Mouse (Mus musculus): Measurements from ENCODE around the gene Emp3. TPM values are rescaled to one million over a fixed set of nuclear protein-coding genes. Genes with fewer than 3 reads are reported as not detected.
A peak's percentile ranks its signal among the peaks of the same experiment; 100 is the strongest.
"Not testable (repeated sequence)": the region's sequence is repeated elsewhere in the genome, so short reads cannot be mapped to it uniquely, and the experiment has no call there.

Emp3 gene
- polyA plus RNA-seq, 1 experiment from 2014 or later, result 194 TPM

DNA sequence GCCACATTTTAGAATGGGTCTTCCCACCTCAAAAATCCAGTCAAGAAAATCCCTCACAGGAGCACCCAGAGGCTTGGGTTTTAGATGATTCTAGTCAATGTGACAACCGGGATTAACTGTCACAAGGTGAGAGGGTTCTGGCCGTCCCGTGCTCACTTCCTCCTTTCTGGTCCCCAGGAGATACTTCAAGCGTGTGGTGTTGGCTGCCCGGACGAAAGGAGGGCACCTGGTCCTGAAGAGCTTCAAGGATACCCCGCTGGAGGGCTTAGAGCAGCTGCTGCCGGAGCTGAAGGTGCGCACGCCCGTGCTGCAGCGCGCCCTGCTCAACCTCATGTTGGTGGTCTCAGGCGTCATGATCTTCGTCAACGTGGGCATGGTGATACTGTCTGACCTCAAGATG, 12.1 kb downstream of the Emp3 start:
- Histone ChIP-seq H3K4me1 (no peaks in the 10 kb centered on the region), H3K4me3 (replicated peaks) (no peak overlapping the region), H3K9me3 (replicated peaks) (no peaks in the 10 kb centered on the region), H3K27me3 (no peaks in the 10 kb centered on the region), H3K27ac (no peak overlapping the region), H3K36me3 (peaks cover 17% of the 10 kb centered on the region), H3K9ac (no peak overlapping the region), H3K4me2 (no peak overlapping the region)
- no peak for ATAC-seq (replicated peaks; ENCODE audit: low FRiP score)
- WGBS, result 95% methylated on average over 16 of the region's 16 CpGs

DNA sequence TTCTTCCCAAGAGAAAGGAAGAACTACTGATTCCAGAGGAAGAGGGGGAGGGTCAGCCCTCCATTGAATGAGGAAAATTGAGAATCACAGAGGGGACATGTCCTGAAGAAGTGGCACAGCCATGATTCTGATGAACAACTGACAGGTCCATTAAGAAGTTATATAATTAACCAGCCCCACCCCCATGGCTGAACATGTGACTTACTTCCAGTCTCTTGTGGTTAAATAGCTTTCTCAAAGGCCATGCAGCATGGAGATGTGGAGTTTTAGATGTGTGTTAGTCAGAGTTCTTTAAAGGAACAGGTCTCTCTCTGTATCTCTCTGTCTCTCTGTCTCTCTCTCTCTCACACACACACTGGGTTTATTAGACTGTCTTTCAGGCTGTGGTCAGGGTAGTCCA, 12.8 kb downstream of the Emp3 start:
- Histone ChIP-seq H3K4me3 (replicated peaks) (no peak overlapping the region), H3K27ac (no peak overlapping the region)
- ATAC-seq (replicated peaks; ENCODE audit: low FRiP score), result no peak

DNA sequence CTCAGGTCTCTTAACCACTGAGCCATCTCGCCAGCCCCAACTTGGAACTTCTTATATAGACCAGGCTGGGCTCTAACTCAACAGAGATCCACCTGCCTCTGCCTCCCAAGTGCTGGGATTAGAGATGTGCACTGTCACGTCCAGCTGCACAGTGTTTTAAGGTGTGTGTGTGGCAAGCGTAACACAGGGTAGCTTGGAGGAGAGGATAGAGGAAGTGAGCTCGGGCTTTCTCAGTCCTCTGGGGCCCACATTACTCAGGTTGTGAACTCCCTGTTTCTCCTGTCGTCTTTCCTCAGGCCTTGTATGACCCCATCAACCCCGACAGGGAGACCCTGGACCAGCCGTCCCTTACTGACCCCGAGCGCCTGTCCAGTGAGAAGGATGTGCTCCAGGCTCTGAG, 14.6 kb downstream of the Emp3 start:
- H3K4me2 ChIP-seq, result no peak overlapping the region
- H3K27me3 ChIP-seq, result no peaks in the 10 kb centered on the region
- H3K36me3 ChIP-seq, result peaks cover 17% of the 10 kb centered on the region
- no peak overlapping the region for H3K27ac ChIP-seq
- H3K9me3 ChIP-seq (replicated peaks), result no peaks in the 10 kb centered on the region
- 87% methylated on average over 9 of the region's 9 CpGs for WGBS
- no peak overlapping the region for H3K4me3 ChIP-seq (replicated peaks)
- no peak overlapping the region for H3K9ac ChIP-seq
- ATAC-seq (replicated peaks; ENCODE audit: low FRiP score), result no peak
- H3K4me1 ChIP-seq, result 0 out of 2 replicates have a peak, but pooled peaks cover 1% of the 10 kb centered on the region

More for the DNA sequence above, 12.8 kb downstream of the Emp3 start:
- Histone ChIP-seq H3K27me3 (no peaks in the 10 kb centered on the region), H3K4me1 (no peaks in the 10 kb centered on the region), H3K36me3 (peaks cover 17% of the 10 kb centered on the region), H3K9ac (no peak overlapping the region), H3K4me2 (no peak overlapping the region), H3K9me3 (replicated peaks) (no peaks in the 10 kb centered on the region)

DNA sequence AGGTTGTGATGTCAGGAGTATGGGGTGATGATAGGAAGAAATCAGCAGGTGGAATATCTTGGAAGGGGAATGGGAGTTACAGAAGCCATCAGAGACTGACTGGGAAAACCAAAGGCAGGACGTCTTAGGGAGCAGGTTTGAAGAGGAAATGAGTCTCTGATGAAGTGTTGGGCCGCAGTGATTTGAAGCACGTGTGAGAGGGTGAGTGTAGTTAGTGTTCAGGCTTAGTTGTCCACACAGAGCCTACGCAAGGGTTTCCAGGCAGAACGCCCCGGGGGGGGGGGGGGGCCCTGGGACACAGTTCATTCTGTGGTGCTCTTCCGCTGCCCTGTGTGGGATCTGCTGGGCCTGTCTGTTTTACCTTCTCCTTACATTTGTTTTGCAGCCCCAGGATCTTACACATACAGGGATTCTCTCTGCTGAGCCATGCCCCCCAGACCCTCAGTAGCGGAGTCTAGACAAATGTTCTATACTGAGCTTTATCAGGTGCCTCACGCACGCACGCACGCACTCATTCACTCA, 18.7 kb downstream of the Emp3 start:
- no peak overlapping the region for H3K4me2 ChIP-seq
- 0 out of 2 replicates have a peak overlapping the region, but pooled peaks have one; percentile 22 for H3K27ac ChIP-seq
- no peaks in the 10 kb centered on the region for H3K9me3 ChIP-seq (replicated peaks)
- peaks cover 10% of the 10 kb centered on the region for H3K4me1 ChIP-seq
- H3K27me3 ChIP-seq, result no peaks in the 10 kb centered on the region
- H3K9ac ChIP-seq, result no peak overlapping the region
- no peak overlapping the region for H3K4me3 ChIP-seq (replicated peaks)
- WGBS, result 76% methylated on average over 11 of the region's 12 CpGs
- ATAC-seq (replicated peaks; ENCODE audit: low FRiP score), result no peak
- no peaks in the 10 kb centered on the region for H3K36me3 ChIP-seq

DNA sequence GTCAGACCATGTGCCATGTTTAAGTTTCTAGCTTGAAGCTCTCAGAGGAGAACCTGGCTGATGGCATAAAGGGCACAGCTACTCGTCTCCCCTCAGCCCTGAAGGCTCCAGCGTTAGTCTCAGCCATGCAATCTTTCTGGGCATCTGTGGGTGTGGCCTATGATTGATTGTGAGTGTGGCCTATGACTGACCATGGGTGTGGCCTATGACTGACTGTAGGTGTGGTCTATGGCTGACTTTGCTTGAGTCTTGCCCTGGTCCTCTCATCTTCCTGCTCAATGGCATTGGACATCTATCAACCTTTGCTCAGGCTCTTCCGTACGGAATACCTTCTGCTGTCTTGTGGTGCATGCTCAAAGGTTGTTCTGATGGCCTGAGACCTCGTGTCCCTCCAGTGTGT, 19.6 kb downstream of the Emp3 start:
- Histone ChIP-seq H3K27ac (no peak overlapping the region), H3K4me2 (no peak overlapping the region), H3K4me1 (peaks cover 15% of the 10 kb centered on the region), H3K4me3 (replicated peaks) (no peak overlapping the region), H3K9me3 (replicated peaks) (no peaks in the 10 kb centered on the region), H3K36me3 (no peaks in the 10 kb centered on the region), H3K27me3 (no peaks in the 10 kb centered on the region), H3K9ac (no peak overlapping the region)
- ATAC-seq (replicated peaks; ENCODE audit: low FRiP score), result no peak
- WGBS, result 54% methylated on average over 5 of the region's 5 CpGs

DNA sequence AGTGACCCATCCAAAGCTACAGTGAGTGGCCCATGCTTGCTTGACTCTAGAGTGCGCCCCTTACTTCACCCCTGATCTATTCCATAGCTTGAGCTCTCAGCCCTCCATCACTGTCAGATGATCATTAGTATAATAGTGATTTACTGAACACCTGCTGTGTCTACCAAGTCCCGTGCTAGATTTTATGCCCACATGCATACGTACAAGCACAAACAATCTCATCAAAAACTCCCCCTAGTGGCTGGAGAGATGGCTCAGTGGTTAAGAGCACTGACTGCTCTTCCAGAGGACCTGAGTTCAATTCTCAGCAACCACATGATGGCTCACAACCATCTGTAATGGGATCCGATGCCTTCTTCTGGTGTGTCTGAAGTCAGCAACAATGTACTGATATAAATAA, 23.1 kb downstream of the Emp3 start:
- Histone ChIP-seq H3K4me3 (replicated peaks) (peak overlapping the region; percentile 54), H3K4me2 (peak overlapping the region; percentile 86), H3K27ac (peak overlapping the region; percentile 90; the same call in 1 of the 2 replicates), H3K9ac (0 out of 2 replicates have a peak overlapping the region, but pooled peaks have one; percentile 48), H3K4me1 (peaks cover 20% of the 10 kb centered on the region)
- H3K36me3 ChIP-seq; H3K9me3 ChIP-seq (replicated peaks); ATAC-seq (replicated peaks; ENCODE audit: low FRiP score); H3K27me3 ChIP-seq: not testable (repeated sequence)
- WGBS, result 61% methylated on average over 4 of the region's 4 CpGs

DNA sequence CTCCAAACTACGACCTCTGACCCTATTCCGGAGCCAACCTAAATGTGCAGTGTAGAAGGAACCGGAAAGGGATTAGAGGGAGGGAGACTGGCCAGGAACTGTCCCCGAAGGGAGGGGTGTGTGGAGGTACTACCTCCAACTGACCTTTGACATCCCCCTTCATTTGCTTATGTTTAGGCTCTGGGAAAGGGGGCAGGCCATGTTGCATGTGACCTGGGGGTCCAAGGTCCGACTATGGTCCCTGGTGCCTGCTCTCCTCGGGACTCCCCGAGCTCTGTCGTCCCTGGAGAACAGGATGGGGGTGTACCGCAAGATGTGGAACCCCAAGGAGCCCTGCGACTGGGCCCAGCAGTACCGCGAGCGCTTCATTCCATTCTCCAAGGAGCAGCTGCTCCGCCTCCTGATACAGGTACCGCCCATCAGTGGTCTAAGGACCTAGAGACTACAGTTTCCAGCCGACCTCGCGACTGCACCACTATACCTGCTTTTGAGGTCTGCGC, 23.9 kb downstream of the Emp3 start:
- H3K4me2 ChIP-seq, result peak overlapping the region; percentile 86
- H3K27me3 ChIP-seq, result no peaks in the 10 kb centered on the region
- no peaks in the 10 kb centered on the region for H3K9me3 ChIP-seq (replicated peaks)
- H3K4me3 ChIP-seq (replicated peaks), result peak overlapping the region; percentile 54
- H3K27ac ChIP-seq, result peak overlapping the region; percentile 90
- peak; percentile 79 for ATAC-seq (replicated peaks; ENCODE audit: low FRiP score)
- H3K36me3 ChIP-seq, result no peaks in the 10 kb centered on the region
- peaks cover 20% of the 10 kb centered on the region for H3K4me1 ChIP-seq
- peak overlapping the region; percentile 48 for H3K9ac ChIP-seq
- under 1% methylated on average over 19 of the region's 19 CpGs for WGBS

DNA sequence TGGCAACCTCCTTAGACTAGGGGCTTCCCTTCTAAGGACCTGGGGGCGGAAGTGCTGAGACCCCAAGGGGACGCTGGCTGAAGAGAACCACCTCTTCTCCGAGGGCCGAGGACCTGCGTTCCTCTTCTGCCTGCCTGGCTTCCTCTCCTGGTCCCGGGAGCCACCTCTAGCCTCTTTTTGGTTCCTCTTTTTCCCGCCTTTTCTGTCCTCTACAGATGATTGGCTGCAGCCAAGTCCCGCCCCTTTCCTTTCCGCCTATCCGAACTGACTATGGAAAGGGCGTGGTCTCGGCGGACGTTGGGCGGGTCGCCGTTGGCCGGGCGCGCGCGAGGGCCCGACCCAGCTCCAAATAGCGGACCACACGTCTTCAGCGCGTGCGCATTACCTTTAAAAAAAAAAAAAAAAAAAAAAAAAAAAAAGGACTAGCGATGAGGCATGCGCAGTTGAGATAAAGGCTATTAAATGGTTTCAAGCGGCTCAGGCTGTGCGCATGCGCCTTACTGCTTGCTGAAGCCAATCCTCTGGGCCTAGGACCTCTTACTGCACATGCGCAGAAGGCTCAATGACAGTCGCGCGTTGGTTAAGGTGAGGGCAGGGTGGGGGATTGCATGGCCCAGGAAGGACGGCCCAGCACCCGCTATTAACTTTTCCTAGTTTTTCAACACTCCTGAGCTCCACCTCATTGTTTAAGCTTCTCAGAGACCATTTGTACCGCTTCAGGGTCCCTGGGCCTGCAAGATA, 24.5 kb downstream of the Emp3 start, which contains the start of the genes Syngr4 and Tmem143:
Syngr4 (minus strand) TSS at position 198 of the 741 bp plus-strand sequence.
Tmem143 (plus strand) TSS at position 425 of the 741 bp plus-strand sequence.
- H3K27me3 ChIP-seq, result no peaks in the 10 kb centered on the region
- 1% methylated on average over 40 of the region's 40 CpGs for WGBS
- H3K9me3 ChIP-seq (replicated peaks), result no peaks in the 10 kb centered on the region
- peak within 1 kb of the TSS; percentile 48 for H3K9ac ChIP-seq
- peak within 1 kb of the TSS; percentile 90 for H3K27ac ChIP-seq
- H3K4me1 ChIP-seq, result peaks cover 19% of the 10 kb centered on the region
- ATAC-seq (replicated peaks; ENCODE audit: low FRiP score), result peak; percentile 87
- H3K4me2 ChIP-seq, result peak within 1 kb of the TSS; percentile 86
- peak within 1 kb of the TSS; percentile 54 for H3K4me3 ChIP-seq (replicated peaks)
- H3K36me3 ChIP-seq, result no peaks in the 10 kb centered on the region

DNA sequence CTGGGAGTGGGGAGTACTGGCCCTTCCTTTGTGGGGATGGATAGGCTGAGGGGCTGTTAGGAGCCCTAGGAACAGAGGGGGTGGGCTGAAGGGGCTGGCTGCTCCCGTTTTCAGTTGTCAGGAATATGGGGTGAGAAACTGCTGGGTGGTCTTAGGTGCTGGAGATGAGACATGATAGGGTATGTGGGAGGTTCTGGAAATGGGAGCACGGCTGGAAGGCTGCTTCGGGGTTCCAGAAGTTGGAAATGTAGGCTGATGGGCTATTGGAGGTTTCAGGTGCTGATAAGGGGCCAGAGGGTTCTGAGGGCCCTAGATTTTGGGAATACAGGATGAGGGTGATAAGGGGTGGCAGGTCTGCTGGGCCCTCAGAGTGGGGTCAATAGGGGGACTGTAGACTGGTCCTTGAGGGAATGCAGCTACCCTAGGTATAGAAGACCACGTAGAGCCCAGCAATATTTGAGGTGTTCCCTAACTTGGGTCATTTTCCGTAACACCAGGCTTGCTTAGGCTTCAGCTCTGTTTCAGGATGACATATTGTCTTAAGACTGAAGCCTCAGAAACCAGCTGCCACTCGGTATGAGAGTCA, 25.2 kb downstream of the Emp3 start:
- peak overlapping the region; percentile 54 for H3K4me3 ChIP-seq (replicated peaks)

DNA sequence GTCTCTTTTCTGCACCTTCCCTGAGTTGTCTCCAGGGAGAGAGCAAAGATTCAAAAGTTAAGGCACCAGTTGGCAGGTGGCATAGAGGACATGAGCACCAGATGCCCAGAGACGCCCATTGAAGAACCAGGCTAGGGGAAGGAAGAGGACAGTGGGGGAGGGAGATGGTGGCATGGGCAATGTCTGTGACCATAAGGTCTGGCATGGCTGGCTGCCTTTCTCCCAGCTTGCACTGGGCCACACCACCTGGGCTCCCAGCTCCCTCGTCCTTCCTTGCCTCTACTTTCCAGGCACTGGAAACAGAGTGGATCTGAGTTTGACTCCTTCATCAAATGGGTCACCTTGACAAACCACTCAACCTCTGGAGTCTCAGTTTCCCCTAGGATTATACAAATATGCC, 28.6 kb downstream of the Emp3 start:
- Histone ChIP-seq H3K4me1 (peaks cover 11% of the 10 kb centered on the region), H3K4me2 (no peak overlapping the region), H3K36me3 (no peaks in the 10 kb centered on the region), H3K27me3 (no peaks in the 10 kb centered on the region), H3K9ac (no peak overlapping the region), H3K27ac (no peak overlapping the region), H3K9me3 (replicated peaks) (no peaks in the 10 kb centered on the region), H3K4me3 (replicated peaks) (no peak overlapping the region)
- no peak for ATAC-seq (replicated peaks; ENCODE audit: low FRiP score)
- WGBS, result 77% methylated on average over 2 of the region's 2 CpGs

More for the DNA sequence above, 25.2 kb downstream of the Emp3 start:
- ATAC-seq (replicated peaks; ENCODE audit: low FRiP score), result peak; percentile 10
- no peaks in the 10 kb centered on the region for H3K9me3 ChIP-seq (replicated peaks)
- H3K36me3 ChIP-seq, result no peaks in the 10 kb centered on the region
- peak overlapping the region; percentile 86 for H3K4me2 ChIP-seq
- 0 out of 2 replicates have a peak overlapping the region, but pooled peaks have one; percentile 4 for H3K9ac ChIP-seq
- H3K27me3 ChIP-seq, result no peaks in the 10 kb centered on the region
- peaks cover 16% of the 10 kb centered on the region for H3K4me1 ChIP-seq
- 72% methylated on average over 6 of the region's 6 CpGs for WGBS
- H3K27ac ChIP-seq, result peak overlapping the region; percentile 61

DNA sequence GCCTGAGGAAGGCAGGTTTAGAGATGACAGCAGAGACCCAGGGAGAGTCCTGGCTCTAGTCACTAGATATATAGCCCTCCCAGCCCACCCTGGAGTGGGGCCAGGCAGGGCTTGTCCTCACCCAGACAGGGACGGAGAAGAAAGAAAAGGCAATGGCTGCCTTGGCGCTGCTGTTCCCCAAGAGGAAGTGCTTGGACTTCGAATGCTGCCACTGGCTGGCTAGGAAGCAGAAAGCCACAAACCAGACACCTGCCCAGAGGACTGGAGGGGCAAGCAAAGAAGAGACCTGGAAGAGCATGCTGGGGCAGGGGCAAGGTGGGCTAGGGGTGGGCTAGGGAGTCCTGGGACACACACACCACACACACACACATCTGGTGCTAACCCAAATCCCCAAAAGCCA, 34.0 kb downstream of the Emp3 start:
- Histone ChIP-seq H3K4me2 (no peak overlapping the region), H3K9ac (no peak overlapping the region), H3K4me3 (replicated peaks) (no peak overlapping the region), H3K27me3 (no peaks in the 10 kb centered on the region), H3K4me1 (no peaks in the 10 kb centered on the region), H3K9me3 (replicated peaks) (no peaks in the 10 kb centered on the region), H3K36me3 (peaks cover 39% of the 10 kb centered on the region), H3K27ac (0 out of 2 replicates have a peak overlapping the region, but pooled peaks have one; percentile 32)
- WGBS, result 51% methylated on average over 3 of the region's 3 CpGs
- no peak for ATAC-seq (replicated peaks; ENCODE audit: low FRiP score)

DNA sequence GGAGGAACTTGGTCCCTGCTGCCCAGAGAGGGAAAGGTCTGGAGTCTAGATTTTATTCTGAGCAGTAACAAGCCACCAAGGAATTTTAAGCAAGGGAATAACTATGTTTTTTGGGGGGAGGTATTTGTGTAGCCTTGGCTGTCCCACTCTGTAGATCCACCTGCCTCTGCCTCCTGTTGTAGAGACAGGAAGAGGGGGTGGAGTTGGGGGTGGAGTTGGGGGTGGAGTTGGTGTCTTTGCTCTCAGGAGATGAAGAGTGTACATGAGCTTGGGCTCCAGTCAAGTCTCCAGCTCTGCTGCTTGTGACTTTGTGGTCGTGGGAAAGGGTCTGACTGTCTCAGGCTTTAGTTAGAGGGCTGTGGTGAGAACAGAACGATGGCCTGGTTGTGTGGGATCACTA, 40.2 kb downstream of the Emp3 start:
- no peak overlapping the region for H3K4me3 ChIP-seq (replicated peaks)

More for the DNA sequence above, 40.2 kb downstream of the Emp3 start:
- peaks cover 97% of the 10 kb centered on the region for H3K36me3 ChIP-seq
- no peak overlapping the region for H3K27ac ChIP-seq
- H3K27me3 ChIP-seq, result no peaks in the 10 kb centered on the region
- H3K9me3 ChIP-seq (replicated peaks), result no peaks in the 10 kb centered on the region
- H3K9ac ChIP-seq, result no peak overlapping the region
- H3K4me1 ChIP-seq, result no peaks in the 10 kb centered on the region
- ATAC-seq (replicated peaks; ENCODE audit: low FRiP score), result no peak
- WGBS, result 87% methylated on average over 2 of the region's 2 CpGs
- H3K4me2 ChIP-seq, result no peak overlapping the region
